Mouse (Mus musculus): ENCODE measurements around the gene Pcsk5. TPM values are rescaled to one million over a fixed set of nuclear protein-coding genes. Genes with fewer than 3 reads are reported as not detected.

Pcsk5 gene
- 0.25 TPM in 1 of 2 replicates, not detected in the other for total RNA-seq (2023)

DNA sequence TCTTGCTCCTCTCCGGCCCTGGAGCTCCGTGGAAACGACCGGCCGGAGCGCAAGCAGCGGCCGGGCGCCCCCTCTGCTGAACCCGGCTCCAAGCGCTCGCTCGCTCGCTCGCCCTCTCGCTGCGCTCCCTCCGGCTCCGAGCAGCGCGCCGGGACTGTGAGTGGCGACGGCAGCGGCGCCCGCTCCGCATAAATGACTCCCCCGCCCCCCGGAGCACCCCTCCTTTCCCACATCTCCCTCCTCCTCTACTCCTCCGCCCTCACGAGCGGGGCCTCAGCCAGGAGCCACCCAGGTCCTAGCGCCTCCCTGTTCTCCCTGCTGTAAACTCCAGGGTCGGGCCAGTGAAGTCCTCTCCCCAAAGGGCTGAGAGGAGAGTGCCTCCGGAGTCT is at the start of gene Pcsk5:
Gene Pcsk5, minus strand, starts transcription at position 162 of the 389 bp plus-strand sequence.

DNA sequence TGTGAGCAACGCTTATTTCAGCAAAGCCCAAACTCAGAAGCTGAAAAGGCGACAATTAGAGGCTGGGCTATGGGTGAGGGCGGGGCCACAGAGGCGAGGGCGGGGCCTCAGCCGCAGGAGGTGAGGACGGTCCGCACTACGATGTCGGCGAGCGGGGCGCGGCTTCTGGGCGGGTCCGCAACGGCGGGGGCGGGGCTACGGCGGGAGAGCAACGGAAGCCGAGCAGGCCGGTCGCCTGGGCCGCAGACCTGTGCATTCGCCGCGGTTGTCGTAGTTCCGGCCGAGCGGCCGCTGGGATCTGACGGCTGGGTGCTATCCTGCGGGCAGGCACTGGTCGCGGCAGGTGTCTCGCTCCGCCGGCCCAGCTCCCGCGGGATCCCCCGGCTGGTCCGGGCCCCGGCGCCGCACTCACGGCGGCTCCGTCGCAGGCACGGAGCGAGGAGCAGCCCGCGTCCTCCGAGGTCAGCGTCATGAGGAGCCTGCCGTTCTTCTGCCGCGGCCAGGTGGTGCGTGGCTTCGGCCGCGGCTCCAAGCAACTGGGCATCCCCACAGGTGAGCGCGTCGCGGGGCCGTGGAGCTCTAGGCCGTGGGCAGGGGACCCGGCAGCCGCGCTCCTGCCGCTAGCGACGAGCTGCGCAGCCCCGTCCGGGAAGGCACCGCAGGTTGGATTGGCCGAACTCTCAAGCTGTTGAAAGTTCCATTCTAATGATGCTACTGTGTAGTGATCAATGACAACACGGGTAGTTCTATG is 443.4 kb downstream of the Pcsk5 start, which contains the start of gene Rfk:
Gene Rfk, plus strand, starts transcription at position 203 of the 751 bp plus-strand sequence.

